Mouse (Mus musculus): ENCODE data around the gene Rnf43. TPM values are rescaled to one million over a fixed set of nuclear protein-coding genes. Genes with fewer than 3 reads are reported as not detected.
A peak's percentile ranks its signal among the peaks of the same experiment; 100 is the strongest.

Gene Rnf43
- polyA plus RNA-seq, 1 experiment from 2014 or later: 5.3 TPM

DNA sequence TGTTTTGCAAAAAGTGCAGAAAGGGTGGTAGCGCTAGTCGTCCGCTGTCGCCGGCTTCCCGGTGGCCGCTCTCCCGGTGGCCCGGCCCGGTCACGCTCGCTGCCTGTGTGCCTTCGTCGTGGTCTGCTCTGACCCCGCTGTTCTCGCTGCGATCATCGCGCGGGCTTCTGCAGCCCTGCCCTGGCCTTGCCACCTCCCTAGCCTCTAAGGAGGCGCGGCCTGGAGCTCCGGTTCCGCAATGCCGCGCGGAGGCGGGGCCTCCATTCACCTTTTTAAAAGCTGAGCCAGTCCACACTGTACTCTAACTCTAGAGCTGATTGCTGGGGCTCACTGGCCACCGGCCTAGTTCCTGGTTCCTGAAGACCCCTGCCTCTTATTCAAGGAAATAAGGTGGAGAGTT, 23.3 kb upstream of the Rnf43 start:
- Histone ChIP-seq H3K4me1 (ENCODE audit: control insufficient read depth, insufficient read depth, low read length) (no peaks in the 10 kb centered on the region), H3K4me3 (ENCODE audit: low read depth, low read length) (peak overlapping the region; percentile 52), H3K9ac (ENCODE audit: low read depth, low read length) (peak overlapping the region; percentile 80), H3K36me3 (ENCODE audit: control insufficient read depth, insufficient read depth, low read length) (no peaks in the 10 kb centered on the region), H3K4me2 (ENCODE audit: low read depth, low read length) (peak overlapping the region; percentile 85), H3K9me3 (ENCODE audit: control insufficient read depth, low read length) (no peaks in the 10 kb centered on the region), H3K27ac (replicated peaks; ENCODE audit: low read depth, low read length) (peak overlapping the region; percentile 33; the same call in 1 of the 2 replicates), H3K27me3 (replicated peaks; ENCODE audit: control insufficient read depth, insufficient read depth, low read length) (no peaks in the 10 kb centered on the region)
- WGBS: under 1% methylated on average over 16 of the region's 29 CpGs
- ATAC-seq (ENCODE audit: low read depth) (peak; percentile 93), DNase-seq (ENCODE audit: low spot score) (peak; percentile 63)

DNA sequence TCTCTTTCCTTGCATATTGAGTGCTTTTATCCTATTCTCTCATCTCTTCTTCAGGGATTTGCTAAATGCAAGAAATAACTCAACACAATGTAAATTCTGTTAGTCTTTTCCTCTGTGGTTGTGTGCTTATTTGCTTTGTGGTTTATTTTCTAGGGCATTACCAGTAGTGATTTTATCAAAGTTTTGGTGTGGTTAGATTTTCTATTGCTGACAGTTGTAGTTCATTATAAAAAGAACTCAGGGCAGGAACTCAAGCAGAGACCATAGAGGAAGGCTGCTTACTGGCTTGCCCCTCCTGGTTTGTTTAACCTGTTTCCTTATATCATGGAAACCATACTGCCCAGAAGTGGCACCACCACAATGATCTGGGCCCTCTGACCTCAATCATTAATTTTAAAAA, 19.7 kb upstream of the Rnf43 start:
- Histone ChIP-seq H3K4me1 (ENCODE audit: control insufficient read depth, insufficient read depth, low read length) (no peaks in the 10 kb centered on the region), H3K4me3 (ENCODE audit: low read depth, low read length) (no peak overlapping the region), H3K36me3 (ENCODE audit: control insufficient read depth, insufficient read depth, low read length) (no peaks in the 10 kb centered on the region), H3K27me3 (replicated peaks; ENCODE audit: control insufficient read depth, insufficient read depth, low read length) (no peaks in the 10 kb centered on the region), H3K4me2 (ENCODE audit: low read depth, low read length) (no peak overlapping the region), H3K27ac (replicated peaks; ENCODE audit: low read depth, low read length) (no peak overlapping the region), H3K9me3 (ENCODE audit: control insufficient read depth, low read length) (no peaks in the 10 kb centered on the region), H3K9ac (ENCODE audit: low read depth, low read length) (no peak overlapping the region)
- DNase-seq (ENCODE audit: low spot score): no peak
- ATAC-seq (ENCODE audit: low read depth): no peak

DNA sequence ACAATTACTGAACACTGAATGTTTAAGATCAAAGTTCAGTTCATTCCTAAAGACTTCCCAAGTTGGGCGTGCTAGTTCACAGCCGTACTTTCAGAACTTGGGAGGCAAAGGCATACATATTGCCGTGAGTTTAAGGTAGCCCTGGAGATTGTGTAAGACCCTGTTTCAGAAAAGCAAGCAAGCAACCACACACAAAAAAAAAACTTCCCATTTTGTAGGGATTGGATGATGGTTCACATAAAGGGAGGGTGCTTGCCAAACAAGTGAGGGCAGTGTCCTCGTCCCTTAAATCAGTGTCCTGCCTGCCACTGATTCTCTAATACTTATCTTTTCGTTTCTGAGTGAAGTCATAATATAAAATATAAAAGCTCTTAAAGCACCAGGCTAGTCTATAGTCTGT, 7.8 kb upstream of the Rnf43 start:
- H3K4me1 ChIP-seq (ENCODE audit: control insufficient read depth, insufficient read depth, low read length): no peaks in the 10 kb centered on the region

DNA sequence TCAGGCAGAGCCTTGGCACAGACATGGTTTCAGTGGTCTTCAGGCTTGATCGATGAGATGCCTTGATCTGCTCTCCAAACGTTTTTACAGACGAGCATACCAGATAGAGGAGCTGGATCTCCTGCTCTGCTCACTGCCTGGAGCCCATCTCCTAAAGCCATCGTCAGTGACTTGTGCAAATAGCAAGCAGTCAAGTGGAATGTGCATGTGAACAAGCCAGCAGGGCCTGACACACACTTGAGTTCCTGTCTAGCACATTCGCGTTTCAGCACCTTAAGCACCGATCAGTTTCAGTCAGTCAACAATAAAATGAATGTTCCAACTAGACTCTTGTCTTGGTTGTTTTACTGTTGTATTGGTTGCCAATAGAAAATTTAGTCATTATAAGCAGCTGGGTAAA, 3.3 kb upstream of the Rnf43 start:
- no peak overlapping the region for H3K9ac ChIP-seq (ENCODE audit: low read depth, low read length)
- DNase-seq (ENCODE audit: low spot score): no peak
- H3K27ac ChIP-seq (replicated peaks; ENCODE audit: low read depth, low read length): no peak overlapping the region
- H3K27me3 ChIP-seq (replicated peaks; ENCODE audit: control insufficient read depth, insufficient read depth, low read length): 0 out of 2 replicates have a peak, but pooled peaks cover 4% of the 10 kb centered on the region
- H3K4me1 ChIP-seq (ENCODE audit: control insufficient read depth, insufficient read depth, low read length): no peaks in the 10 kb centered on the region
- no peak overlapping the region for H3K4me3 ChIP-seq (ENCODE audit: low read depth, low read length)
- ATAC-seq (ENCODE audit: low read depth): no peak
- 68% methylated on average over 7 of the region's 7 CpGs for WGBS
- H3K9me3 ChIP-seq (ENCODE audit: control insufficient read depth, low read length): no peaks in the 10 kb centered on the region
- H3K36me3 ChIP-seq (ENCODE audit: control insufficient read depth, insufficient read depth, low read length): no peaks in the 10 kb centered on the region
- no peak overlapping the region for H3K4me2 ChIP-seq (ENCODE audit: low read depth, low read length)

More for the DNA sequence above, 7.8 kb upstream of the Rnf43 start:
- WGBS: 78% methylated on average over 5 of the region's 5 CpGs
- Histone ChIP-seq H3K9me3 (ENCODE audit: control insufficient read depth, low read length) (no peaks in the 10 kb centered on the region), H3K27ac (replicated peaks; ENCODE audit: low read depth, low read length) (no peak overlapping the region), H3K9ac (ENCODE audit: low read depth, low read length) (no peak overlapping the region), H3K4me3 (ENCODE audit: low read depth, low read length) (no peak overlapping the region), H3K27me3 (replicated peaks; ENCODE audit: control insufficient read depth, insufficient read depth, low read length) (no peaks in the 10 kb centered on the region), H3K4me2 (ENCODE audit: low read depth, low read length) (no peak overlapping the region), H3K36me3 (ENCODE audit: control insufficient read depth, insufficient read depth, low read length) (no peaks in the 10 kb centered on the region)
- ATAC-seq (ENCODE audit: low read depth) (no peak), DNase-seq (ENCODE audit: low spot score) (no peak)

DNA sequence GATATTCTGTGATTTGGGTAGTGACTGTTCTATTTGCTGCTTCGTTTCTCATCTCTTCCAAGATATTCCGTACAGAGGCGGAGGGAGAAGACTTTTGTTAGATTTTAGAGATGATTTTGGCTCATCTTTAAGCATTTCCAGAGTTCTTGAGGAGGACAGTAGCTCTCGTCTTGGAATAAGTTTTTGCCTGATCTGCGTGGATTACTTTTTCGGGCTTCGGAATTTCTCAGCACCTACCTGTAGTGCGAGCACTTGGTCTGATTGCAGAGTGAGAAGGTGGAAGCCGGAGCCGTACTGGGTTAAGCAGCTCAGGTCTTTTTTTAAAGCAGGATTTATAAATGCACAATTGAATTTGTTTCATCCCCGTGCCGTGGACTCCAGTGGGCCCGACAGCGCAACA, 300 bp downstream of the Rnf43 start:
- no peaks in the 10 kb centered on the region for H3K9me3 ChIP-seq (ENCODE audit: control insufficient read depth, low read length)
- H3K4me3 ChIP-seq (ENCODE audit: low read depth, low read length): peak overlapping the region; percentile 49
- no peaks in the 10 kb centered on the region for H3K36me3 ChIP-seq (ENCODE audit: control insufficient read depth, insufficient read depth, low read length)
- no peaks in the 10 kb centered on the region for H3K4me1 ChIP-seq (ENCODE audit: control insufficient read depth, insufficient read depth, low read length)
- peak overlapping the region; percentile 69 for H3K4me2 ChIP-seq (ENCODE audit: low read depth, low read length)
- 12% methylated on average over 14 of the region's 14 CpGs for WGBS
- ATAC-seq (ENCODE audit: low read depth) (0 out of 2 replicates have a peak, but pooled peaks have one; percentile 38), DNase-seq (ENCODE audit: low spot score) (no peak)
- peak overlapping the region; percentile 63 for H3K9ac ChIP-seq (ENCODE audit: low read depth, low read length)
- H3K27ac ChIP-seq (replicated peaks; ENCODE audit: low read depth, low read length): peak overlapping the region; percentile 50
- 0 out of 2 replicates have a peak, but pooled peaks cover 7% of the 10 kb centered on the region for H3K27me3 ChIP-seq (replicated peaks; ENCODE audit: control insufficient read depth, insufficient read depth, low read length)

DNA sequence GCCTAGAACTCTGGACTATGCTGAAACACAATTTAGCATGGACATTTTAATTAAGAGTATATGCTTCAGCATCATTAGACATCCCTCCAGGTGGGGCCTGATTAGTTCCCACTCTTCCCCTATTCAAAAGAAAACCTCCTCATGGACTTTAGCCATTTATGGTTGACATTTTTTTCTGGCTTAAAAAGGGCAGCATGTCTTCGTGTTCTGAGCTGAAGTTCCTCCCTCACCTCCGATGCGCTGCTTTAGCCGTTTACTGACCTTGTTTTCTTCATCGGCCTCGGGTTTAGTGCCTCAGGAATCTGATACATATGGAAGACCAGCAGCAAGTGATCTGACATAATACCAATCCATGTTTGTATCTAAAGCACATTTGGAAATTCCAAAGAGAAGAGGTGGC, 1.4 kb downstream of the Rnf43 start:
- Histone ChIP-seq H3K27me3 (replicated peaks; ENCODE audit: control insufficient read depth, insufficient read depth, low read length) (0 out of 2 replicates have a peak, but pooled peaks cover 7% of the 10 kb centered on the region), H3K36me3 (ENCODE audit: control insufficient read depth, insufficient read depth, low read length) (no peaks in the 10 kb centered on the region), H3K4me3 (ENCODE audit: low read depth, low read length) (peak overlapping the region; percentile 49), H3K9me3 (ENCODE audit: control insufficient read depth, low read length) (no peaks in the 10 kb centered on the region), H3K9ac (ENCODE audit: low read depth, low read length) (peak overlapping the region; percentile 63; the same call in 1 of the 2 replicates), H3K4me1 (ENCODE audit: control insufficient read depth, insufficient read depth, low read length) (no peaks in the 10 kb centered on the region), H3K4me2 (ENCODE audit: low read depth, low read length) (peak overlapping the region; percentile 69), H3K27ac (replicated peaks; ENCODE audit: low read depth, low read length) (no peak overlapping the region)
- ATAC-seq (ENCODE audit: low read depth): no peak
- no peak for DNase-seq (ENCODE audit: low spot score)
- WGBS: 69% methylated on average over 6 of the region's 6 CpGs

DNA sequence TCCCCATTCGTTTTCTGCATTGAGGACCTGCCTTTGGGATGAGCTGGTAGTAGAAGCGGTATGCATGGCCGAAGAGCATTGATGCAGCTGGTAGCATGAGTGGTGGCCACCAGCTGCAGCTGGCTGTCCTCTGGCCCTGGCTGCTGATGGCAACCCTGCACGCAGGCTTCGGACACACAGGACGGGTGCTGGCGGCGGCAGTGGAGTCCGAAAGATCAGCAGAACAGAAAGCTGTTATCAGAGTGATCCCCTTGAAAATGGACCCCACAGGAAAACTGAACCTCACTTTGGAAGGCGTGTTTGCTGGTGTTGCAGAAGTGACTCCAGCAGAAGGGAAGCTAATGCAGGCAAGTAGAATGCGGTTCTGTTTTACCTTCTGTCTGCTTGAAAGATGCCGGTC, 2.0 kb downstream of the Rnf43 start:
- H3K27ac ChIP-seq (replicated peaks; ENCODE audit: low read depth, low read length): no peak overlapping the region
- peak overlapping the region; percentile 49 for H3K4me3 ChIP-seq (ENCODE audit: low read depth, low read length)
- peak overlapping the region; percentile 63; the same call in 1 of the 2 replicates for H3K9ac ChIP-seq (ENCODE audit: low read depth, low read length)
- WGBS: 70% methylated on average over 12 of the region's 12 CpGs
- no peaks in the 10 kb centered on the region for H3K4me1 ChIP-seq (ENCODE audit: control insufficient read depth, insufficient read depth, low read length)
- peak overlapping the region; percentile 69 for H3K4me2 ChIP-seq (ENCODE audit: low read depth, low read length)
- 0 out of 2 replicates have a peak, but pooled peaks cover 7% of the 10 kb centered on the region for H3K27me3 ChIP-seq (replicated peaks; ENCODE audit: control insufficient read depth, insufficient read depth, low read length)
- DNase-seq (ENCODE audit: low spot score) (no peak), ATAC-seq (ENCODE audit: low read depth) (no peak)
- no peaks in the 10 kb centered on the region for H3K36me3 ChIP-seq (ENCODE audit: control insufficient read depth, insufficient read depth, low read length)
- H3K9me3 ChIP-seq (ENCODE audit: control insufficient read depth, low read length): no peaks in the 10 kb centered on the region

DNA sequence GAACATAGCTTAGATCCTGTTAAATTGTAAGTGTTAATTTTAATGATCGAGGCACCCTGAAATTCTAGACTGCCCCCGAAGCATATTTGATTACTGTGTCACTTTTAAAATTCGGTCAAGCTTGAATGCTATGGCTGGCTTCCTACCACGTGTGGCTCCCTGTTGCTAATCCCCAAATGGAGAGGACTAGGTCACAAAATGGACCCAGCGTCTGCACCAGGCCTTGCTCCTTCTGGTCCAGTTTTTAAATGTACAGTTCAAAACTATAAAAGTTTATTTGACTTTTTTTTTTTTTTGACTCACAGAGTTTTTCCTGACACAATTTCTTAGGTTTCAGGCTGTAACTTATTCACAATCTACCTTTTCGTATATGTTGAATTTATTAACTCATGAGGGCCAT, 2.7 kb downstream of the Rnf43 start:
- no peak for ATAC-seq (ENCODE audit: low read depth)
- Histone ChIP-seq H3K36me3 (ENCODE audit: control insufficient read depth, insufficient read depth, low read length) (no peaks in the 10 kb centered on the region), H3K4me2 (ENCODE audit: low read depth, low read length) (peak overlapping the region; percentile 40), H3K9ac (ENCODE audit: low read depth, low read length) (no peak overlapping the region), H3K4me1 (ENCODE audit: control insufficient read depth, insufficient read depth, low read length) (no peaks in the 10 kb centered on the region), H3K9me3 (ENCODE audit: control insufficient read depth, low read length) (no peaks in the 10 kb centered on the region), H3K4me3 (ENCODE audit: low read depth, low read length) (peak overlapping the region; percentile 21), H3K27me3 (replicated peaks; ENCODE audit: control insufficient read depth, insufficient read depth, low read length) (0 out of 2 replicates have a peak, but pooled peaks cover 7% of the 10 kb centered on the region), H3K27ac (replicated peaks; ENCODE audit: low read depth, low read length) (no peak overlapping the region)
- 59% methylated on average over 6 of the region's 6 CpGs for WGBS
- DNase-seq (ENCODE audit: low spot score): no peak

DNA sequence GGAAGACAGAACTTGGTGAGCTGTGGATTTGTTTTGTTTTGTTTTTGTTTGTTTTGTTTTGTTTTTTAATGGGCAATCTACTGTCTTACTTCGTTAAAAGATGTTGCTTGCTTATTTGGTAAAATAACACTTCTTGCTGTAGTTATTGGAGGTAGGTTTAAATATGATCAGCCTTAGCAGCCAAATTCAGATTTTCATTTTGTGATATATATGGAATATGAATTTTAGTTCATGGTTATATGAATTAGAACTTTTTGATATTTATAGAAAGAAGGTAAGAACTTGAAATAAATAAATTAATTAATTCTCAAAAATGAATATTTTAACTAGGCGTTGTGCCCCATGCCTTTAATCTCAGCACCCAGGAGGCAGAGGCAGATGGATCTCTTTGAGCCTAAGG, 3.1 kb downstream of the Rnf43 start:
- H3K4me2 ChIP-seq (ENCODE audit: low read depth, low read length): peak overlapping the region; percentile 40
- peak overlapping the region; percentile 28 for H3K4me3 ChIP-seq (ENCODE audit: low read depth, low read length)
- H3K4me1 ChIP-seq (ENCODE audit: control insufficient read depth, insufficient read depth, low read length): no peaks in the 10 kb centered on the region
- H3K9ac ChIP-seq (ENCODE audit: low read depth, low read length): no peak overlapping the region
- no peak overlapping the region for H3K27ac ChIP-seq (replicated peaks; ENCODE audit: low read depth, low read length)
- DNase-seq (ENCODE audit: low spot score) (no peak), ATAC-seq (ENCODE audit: low read depth) (no peak)
- H3K9me3 ChIP-seq (ENCODE audit: control insufficient read depth, low read length): no peaks in the 10 kb centered on the region
- 70% methylated on average over 2 of the region's 2 CpGs for WGBS
- no peaks in the 10 kb centered on the region for H3K36me3 ChIP-seq (ENCODE audit: control insufficient read depth, insufficient read depth, low read length)
- 0 out of 2 replicates have a peak, but pooled peaks cover 7% of the 10 kb centered on the region for H3K27me3 ChIP-seq (replicated peaks; ENCODE audit: control insufficient read depth, insufficient read depth, low read length)

Data from embryonic facial prominence, embryonic 14.5 days (tissue).